Mouse (Mus musculus) common myeloid progenitor, adult 5-6 weeks (primary cell): ENCODE results near the gene Ino80. TPM values are rescaled to one million over a fixed set of nuclear protein-coding genes. Genes with fewer than 3 reads are reported as not detected.

Experiments used
- ATAC-seq: replicated peaks from 2 replicates; pipeline ENCODE4 v1.8.0; 2016; ENCODE audit warnings: low read depth, mild to moderate bottlenecking, moderate TSS enrichment, inconsistent platforms; ENCODE audit not compliant: poor library complexity, severe bottlenecking
- total RNA-seq: library from RNA; stranded (forward); fragments of 200-1000, 187-1606 nt; gene quantifications from 2 replicates; pipeline ENCODE4 v1.2.3, GENCODE M21; 2017

Ino80 gene
- total RNA-seq, 1 experiment from 2014 or later = 39.3 TPM

DNA sequence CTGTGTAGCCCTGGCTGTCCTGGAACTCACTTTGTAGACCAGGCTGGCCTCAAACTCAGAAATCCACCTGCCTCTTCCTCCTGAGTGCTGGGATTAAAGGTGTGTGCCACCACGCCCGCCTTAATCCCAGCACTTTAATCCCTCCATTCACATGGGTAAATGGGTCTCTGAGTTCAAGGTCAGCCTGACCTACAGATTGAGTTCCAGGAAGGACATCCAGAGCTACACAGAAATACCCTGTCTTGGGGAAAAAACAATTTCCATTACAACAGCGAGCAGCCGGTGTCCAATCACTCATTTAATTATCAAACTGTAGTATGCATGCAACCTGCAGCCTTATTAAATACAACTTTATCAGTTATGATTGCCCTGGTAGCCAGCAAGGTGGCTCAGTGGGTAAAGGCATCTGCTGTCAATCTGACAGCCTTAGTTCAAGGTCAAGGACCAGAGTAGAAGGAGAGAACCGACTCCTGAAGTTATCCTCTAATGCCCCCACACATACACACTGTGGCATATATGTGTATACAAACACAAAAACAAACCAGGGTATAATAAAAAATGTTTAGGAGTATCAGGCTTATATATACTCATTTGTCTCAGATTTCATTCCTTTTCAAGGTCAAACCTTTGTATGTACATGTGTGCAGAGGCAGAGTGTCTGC, 14.2 kb downstream of the Ino80 start:
- ATAC-seq = no peak

DNA sequence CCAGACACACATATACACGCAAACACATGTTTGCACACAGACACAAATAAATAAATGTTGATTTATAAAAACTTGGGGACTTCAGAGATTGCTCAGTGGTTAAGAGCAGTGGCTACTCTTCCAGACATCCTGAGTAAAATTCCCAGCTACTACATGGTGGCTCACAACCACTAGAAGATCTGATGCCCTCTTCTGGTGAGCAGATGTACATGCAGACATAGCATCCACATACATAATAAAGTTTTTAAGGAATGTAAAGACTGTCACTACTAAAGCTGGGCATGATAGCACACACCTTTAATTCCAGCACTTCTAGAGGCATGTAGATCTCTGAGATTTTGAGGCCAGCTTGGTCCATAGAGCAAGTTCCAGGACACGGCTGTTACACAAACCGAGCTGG, 16.5 kb downstream of the Ino80 start:
- ATAC-seq = no peak

GRCm38 (mm10) chr2:119454558-119454957, 22.9 kb downstream of the Ino80 start:
- ATAC-seq = no peak

- ATAC-seq = peak; percentile 74; the same call in 1 of the 2 replicates
These were observed 40.5 kb downstream of the Ino80 start for GRCm38 (mm10) chr2:119436988-119437387.

DNA sequence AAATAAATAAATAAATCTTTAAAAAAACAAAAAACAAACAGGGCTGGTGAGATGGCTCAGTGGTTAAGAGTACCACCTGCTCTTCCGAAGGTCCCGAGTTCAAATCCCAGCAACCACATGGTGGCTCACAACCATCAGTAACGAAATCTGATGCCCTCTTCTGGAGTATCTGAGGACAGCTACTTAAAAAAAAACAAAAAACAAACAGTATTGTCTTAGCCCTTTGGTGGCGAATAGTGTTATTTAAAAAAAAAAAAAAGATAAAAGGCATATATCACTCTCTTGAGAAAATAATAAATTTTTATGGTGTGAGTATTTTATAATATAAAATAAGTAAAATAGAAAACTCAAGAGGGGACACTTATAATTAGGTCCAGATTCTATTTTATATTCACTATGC, 41.0 kb downstream of the Ino80 start:
- no peak for ATAC-seq

GRCm38 (mm10) chr2:119413819-119414218, 63.7 kb downstream of the Ino80 start:
- ATAC-seq = peak; percentile 82

GRCm38 (mm10) chr2:119411674-119412073, 65.8 kb downstream of the Ino80 start:
- ATAC-seq = no peak

DNA sequence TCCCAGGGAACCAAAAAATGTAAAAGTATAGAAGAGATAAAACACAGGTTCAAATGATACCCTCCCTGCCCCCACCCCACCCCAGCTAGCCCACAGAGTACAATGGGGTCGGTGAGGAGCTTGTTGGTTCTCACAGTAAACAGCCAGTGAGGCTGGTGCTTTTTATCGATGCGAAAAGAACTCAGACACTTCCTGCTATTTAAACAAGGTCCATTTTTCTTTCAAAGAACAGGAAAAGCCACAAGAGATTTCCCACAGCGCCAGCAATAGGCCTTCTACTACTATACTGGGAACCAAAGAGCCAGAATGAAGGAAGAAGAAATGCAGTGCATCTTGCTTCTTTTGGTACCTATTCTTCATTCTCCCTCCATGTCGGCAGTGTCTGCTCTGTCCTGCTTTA, 66.5 kb downstream of the Ino80 start:
- ATAC-seq = no peak

DNA sequence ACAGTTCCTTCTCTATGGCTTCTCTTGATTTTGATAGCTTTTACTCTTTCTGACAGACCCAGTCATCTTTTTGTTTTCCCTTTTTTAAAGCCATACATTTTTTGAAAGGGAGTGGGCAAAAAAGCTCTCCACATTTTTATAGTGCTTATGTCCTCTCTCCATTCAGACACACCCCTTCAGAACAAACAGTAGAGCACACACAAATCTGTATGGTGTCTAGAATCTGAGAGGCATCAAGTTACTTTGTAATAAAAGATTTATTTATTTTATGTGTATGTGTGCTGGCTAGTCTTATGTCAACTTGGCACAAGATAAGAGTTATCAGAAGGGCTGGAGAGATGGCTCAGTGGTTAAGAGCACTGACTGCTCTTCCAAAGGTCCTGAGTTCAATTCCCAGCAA, 68.8 kb downstream of the Ino80 start:
- ATAC-seq = no peak

- no peak for ATAC-seq
These were observed 69.2 kb downstream of the Ino80 start for GRCm38 (mm10) chr2:119408278-119408677.

GRCm38 (mm10) chr2:119399313-119399712, 78.2 kb downstream of the Ino80 start:
- ATAC-seq = no peak

GRCm38 (mm10) chr2:119398665-119399064, 78.8 kb downstream of the Ino80 start:
- no peak for ATAC-seq

DNA sequence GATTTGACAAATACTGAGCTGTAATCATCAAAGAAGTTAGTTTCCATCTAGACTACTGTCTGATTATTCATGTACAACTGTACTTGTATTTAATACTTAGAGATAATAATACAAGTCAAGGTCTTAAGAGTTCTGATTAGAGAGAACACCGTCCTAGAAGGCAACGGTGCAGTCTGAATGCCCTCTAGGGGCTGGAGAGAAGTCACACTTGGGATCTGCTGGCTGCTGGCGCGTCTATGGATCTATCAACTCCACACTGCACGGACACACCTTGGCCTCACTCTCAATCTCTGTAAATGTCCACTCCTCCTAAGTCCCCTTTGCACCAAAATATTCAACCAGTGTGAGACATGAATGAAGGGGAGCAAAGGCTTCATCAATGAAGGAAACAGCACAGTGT, 79.2 kb downstream of the Ino80 start:
- ATAC-seq = no peak

DNA sequence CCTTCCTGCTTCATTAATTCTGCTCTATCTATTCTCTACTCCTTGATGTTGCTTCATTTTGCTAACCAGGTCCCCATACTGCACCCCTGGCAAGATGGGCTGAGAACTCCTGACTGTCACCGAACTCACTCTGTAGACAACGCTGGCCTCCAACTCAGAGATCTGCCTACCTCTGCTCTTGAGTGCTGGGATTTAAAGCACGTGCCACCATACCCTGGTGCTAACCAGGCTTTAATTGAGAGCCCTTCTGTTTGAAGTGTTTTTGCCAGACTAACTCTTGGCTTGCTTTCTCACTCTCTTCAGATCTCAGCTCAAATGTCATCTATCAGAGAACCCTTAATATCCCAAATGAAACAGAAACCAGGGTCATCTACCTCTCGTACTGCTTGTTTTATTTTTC, 87.5 kb downstream of the Ino80 start:
- no peak for ATAC-seq

DNA sequence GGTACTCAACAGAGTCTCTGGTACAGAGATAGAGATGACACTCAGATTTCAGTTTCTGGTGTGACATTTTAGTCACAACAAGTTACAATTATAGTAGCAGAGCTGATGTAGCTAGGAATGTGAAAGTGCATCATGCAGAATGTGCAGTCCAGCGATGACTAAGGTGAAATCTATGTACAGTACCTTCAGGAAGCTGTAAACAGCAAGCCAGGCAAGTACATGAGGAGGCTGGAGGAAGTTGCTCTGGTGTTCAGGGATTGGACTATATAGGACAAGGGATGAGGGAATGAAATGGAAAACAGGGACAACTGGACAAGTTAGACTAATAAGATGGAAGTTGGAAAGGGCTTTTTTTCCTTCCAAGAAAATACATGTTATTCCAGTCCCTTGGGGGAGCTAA, 89.2 kb downstream of the Ino80 start:
- ATAC-seq = no peak

- no peak for ATAC-seq
These were observed 98.0 kb downstream of the Ino80 start for GRCm38 (mm10) chr2:119379455-119379854.

DNA sequence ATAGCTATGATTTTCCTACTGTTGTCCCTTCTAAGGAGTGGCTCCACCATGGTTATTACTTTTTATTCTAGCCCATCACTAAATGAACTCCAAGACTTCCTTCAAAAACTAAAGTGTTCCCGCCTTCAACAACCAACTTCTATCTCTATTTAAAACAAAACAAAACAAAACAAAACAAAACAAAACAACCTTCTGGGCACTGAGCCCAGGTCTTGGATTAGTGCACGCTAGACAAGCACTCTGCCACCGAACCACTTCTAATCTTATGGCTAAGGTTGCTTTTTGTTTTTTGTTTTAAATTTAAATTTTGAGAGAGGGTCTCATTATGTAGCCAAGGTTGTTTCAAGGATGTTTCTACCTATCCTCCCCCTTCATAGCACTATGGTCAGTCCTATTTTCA, 99.7 kb downstream of the Ino80 start:
- ATAC-seq = no peak

DNA sequence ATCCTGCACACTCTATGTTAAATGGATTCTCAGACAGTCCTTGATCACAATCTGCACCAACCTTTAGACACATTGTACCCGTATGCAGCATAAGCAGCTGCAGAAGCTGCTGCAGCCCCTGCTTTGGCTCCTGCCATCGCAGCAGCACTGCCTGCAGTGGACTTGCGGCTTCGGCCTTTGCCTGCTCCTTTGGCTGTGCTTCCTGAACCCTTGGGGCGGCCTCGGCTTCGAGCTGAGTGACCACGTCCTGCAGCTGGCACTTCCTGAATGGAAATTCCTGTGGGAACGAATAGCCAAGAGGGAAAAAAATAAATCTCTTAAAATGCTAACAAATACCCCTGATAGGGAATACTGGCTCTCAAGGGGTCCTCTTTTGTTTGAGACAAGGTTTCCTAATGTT, 100.2 kb downstream of the Ino80 start:
- ATAC-seq = no peak

DNA sequence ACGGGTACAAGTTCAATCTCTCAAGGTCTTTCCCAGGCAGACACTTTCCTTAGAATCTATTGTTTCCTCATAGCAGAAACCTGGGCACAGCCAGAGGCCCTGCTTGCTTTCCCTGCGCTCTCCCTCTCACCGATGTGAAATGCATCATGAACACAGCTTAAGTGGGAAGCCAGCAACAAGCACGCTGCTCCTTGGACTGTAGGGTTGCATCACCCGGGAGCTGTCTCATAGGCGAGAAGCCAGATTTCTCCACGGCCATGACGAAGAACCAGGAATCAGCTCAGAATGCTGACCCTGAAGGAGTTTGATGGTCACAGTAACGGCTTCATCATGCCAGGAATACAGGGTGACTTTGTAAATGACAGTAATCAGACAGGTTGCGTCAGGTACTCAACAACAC, 107.4 kb downstream of the Ino80 start:
- ATAC-seq = no peak

DNA sequence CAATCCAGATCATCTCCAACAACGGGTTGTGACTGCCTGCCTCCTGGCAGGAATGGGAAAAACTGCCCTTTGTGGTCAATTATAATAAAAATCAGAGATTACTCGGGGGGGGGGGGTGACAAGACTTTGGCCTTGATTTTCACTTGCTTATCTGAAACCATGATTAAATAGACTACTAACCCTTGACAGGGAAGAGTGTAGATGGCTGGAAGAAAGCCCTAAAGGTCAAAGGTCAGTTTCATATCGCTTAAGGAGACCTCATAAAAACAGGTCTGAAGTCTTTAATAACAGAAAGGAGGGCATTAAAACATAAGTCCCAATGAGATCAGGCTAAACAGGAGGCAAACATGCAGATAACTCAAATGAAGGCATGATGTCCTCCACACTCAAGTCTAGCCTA, 110.1 kb downstream of the Ino80 start:
- ATAC-seq = no peak

GRCm38 (mm10) chr2:119364969-119365368, 112.5 kb downstream of the Ino80 start:
- ATAC-seq = no peak

- peak; percentile 17; the same call in 1 of the 2 replicates for ATAC-seq
These were observed 117.7 kb downstream of the Ino80 start for GRCm38 (mm10) chr2:119359721-119360291.
